Mouse (Mus musculus): ENCODE measurements around the gene Tmem213. TPM values are rescaled to one million over a fixed set of nuclear protein-coding genes. Genes with fewer than 3 reads are reported as not detected.

Gene Tmem213
- polyA plus RNA-seq, 1 experiment: not detected

DNA sequence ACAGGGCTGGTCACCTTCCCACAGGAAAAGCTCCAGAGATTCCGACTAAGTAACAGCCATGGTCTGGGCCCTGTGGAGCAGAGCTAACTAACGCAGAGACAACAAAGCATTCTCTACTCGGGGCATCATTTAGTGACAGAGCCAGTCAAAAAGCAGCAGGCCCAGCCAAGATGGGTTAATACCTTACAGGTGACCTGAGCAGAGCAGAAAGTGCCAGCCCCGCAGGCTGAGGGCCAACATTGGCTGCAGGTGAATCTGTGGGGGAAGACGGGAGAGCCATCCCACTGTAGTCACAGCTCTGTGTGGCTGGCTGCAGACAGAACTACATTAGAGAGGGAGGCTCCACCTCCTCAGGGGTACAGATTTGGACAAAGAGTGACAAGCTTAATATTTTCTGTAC, 38.2 kb downstream of the Tmem213 start:
- Histone ChIP-seq H3K4me3 (ENCODE audit: insufficient read depth, low read length) (no peak overlapping the region), H3K4me1 (ENCODE audit: control insufficient read depth, insufficient read depth, low read length) (no peaks in the 10 kb centered on the region)
- TF ChIP-seq CTCF (IDR thresholded peaks at IDR 0.05; ENCODE audit: low read depth, low read length) (no peak), POLR2A (IDR thresholded peaks at IDR 0.05; ENCODE audit: borderline replicate concordance, low read depth, low read length) (no peak)

DNA sequence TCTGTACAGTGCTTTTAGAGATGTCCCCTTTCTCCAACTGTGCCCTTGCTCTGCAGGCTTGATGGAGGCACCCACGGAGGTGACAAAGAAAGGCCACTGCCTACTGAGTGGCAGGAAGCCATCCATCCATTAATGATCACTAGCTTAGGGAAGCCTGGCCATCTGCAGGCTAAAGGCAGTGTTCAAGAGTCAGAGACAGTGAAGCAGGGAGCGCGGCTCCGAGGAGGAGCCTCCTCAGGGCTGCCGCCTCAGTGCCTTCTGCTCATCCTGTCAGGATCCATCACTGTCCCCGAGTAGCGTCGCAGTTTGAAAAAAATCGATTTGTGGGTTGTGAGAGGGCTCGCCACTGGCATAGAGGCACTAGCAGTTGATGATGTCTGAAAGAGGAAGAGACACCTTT, 39.6 kb downstream of the Tmem213 start:
- no peaks in the 10 kb centered on the region for H3K4me1 ChIP-seq (ENCODE audit: control insufficient read depth, insufficient read depth, low read length)
- no peak for TF ChIP-seq CTCF (IDR thresholded peaks at IDR 0.05; ENCODE audit: low read depth, low read length)
- no peak for TF ChIP-seq POLR2A (IDR thresholded peaks at IDR 0.05; ENCODE audit: borderline replicate concordance, low read depth, low read length)
- no peak overlapping the region for H3K27ac ChIP-seq (ENCODE audit: insufficient read depth, low read depth, low read length)
- no peak overlapping the region for H3K4me3 ChIP-seq (ENCODE audit: insufficient read depth, low read length)

More for the DNA sequence above, 38.2 kb downstream of the Tmem213 start:
- no peak overlapping the region for H3K27ac ChIP-seq (ENCODE audit: insufficient read depth, low read depth, low read length)

DNA sequence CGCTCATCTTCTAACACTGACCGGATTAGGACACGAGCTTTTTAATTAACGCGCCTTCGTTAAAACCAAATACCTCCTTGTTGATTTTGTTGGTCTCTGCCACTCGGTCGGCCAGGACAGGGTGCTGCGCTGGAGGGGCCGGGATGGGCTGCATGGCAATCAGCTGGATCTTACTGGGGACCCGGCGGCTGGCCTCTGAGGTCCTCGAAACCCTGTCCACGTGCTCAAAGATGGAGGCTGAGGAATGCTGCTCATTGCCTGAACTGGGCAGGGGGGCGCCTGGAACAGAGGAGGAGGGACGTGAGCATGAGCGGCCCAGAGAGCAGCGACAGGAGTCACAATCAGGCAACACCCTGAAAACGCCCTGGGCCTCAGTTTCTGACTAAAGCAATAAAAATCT, 40.4 kb downstream of the Tmem213 start:
- Histone ChIP-seq H3K4me1 (ENCODE audit: control insufficient read depth, insufficient read depth, low read length) (no peaks in the 10 kb centered on the region), H3K4me3 (ENCODE audit: insufficient read depth, low read length) (no peak overlapping the region), H3K27ac (ENCODE audit: insufficient read depth, low read depth, low read length) (no peak overlapping the region)
- TF ChIP-seq POLR2A (IDR thresholded peaks at IDR 0.05; ENCODE audit: borderline replicate concordance, low read depth, low read length) (no peak), CTCF (IDR thresholded peaks at IDR 0.05; ENCODE audit: low read depth, low read length) (no peak)

DNA sequence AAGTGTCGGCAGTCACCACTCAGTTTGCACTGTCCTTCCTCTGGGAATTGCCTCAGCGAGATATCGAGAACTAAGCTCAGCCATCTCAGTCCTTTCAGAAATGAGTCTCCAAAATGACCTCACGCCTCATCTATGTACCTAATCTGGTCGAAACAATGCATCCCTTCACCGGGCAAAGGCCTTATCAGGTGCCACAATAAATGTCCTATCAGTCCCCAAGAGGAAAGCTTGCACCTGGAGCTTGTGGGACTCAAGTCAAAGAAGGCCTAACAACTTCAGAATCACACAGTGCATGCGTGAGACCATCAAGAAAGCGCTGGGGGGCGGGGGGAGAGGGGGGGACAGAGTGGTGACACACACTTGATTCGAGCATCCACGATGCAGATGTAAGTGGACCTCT, 43.2 kb downstream of the Tmem213 start:
- Histone ChIP-seq H3K27ac (ENCODE audit: insufficient read depth, low read depth, low read length) (no peak overlapping the region), H3K4me1 (ENCODE audit: control insufficient read depth, insufficient read depth, low read length) (no peaks in the 10 kb centered on the region), H3K4me3 (ENCODE audit: insufficient read depth, low read length) (no peak overlapping the region)
- TF ChIP-seq POLR2A (IDR thresholded peaks at IDR 0.05; ENCODE audit: borderline replicate concordance, low read depth, low read length): no peak
- no peak for TF ChIP-seq CTCF (IDR thresholded peaks at IDR 0.05; ENCODE audit: low read depth, low read length)

DNA sequence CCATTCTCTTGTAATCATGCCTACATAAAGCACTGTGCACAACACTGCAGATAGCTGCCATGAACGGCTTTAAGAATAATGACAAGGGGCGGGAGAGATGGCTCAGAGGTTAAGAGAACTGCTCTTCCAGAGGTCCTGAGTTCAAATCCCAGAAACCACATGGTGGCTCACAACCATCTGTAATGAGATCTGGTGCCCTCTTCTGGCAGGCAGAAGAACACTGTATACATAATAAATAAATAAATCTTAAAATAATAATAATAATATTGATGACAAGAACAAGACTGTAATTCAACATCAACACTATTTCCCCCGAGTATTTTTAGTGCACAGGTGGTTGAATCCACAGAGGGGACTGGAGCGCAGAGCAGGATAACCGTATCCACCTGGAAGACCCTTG, 47.1 kb downstream of the Tmem213 start:
- no peak overlapping the region for H3K27ac ChIP-seq (ENCODE audit: insufficient read depth, low read depth, low read length)
- no peaks in the 10 kb centered on the region for H3K4me1 ChIP-seq (ENCODE audit: control insufficient read depth, insufficient read depth, low read length)
- no peak for TF ChIP-seq CTCF (IDR thresholded peaks at IDR 0.05; ENCODE audit: low read depth, low read length)
- no peak for TF ChIP-seq POLR2A (IDR thresholded peaks at IDR 0.05; ENCODE audit: borderline replicate concordance, low read depth, low read length)
- H3K4me3 ChIP-seq (ENCODE audit: insufficient read depth, low read length): no peak overlapping the region

DNA sequence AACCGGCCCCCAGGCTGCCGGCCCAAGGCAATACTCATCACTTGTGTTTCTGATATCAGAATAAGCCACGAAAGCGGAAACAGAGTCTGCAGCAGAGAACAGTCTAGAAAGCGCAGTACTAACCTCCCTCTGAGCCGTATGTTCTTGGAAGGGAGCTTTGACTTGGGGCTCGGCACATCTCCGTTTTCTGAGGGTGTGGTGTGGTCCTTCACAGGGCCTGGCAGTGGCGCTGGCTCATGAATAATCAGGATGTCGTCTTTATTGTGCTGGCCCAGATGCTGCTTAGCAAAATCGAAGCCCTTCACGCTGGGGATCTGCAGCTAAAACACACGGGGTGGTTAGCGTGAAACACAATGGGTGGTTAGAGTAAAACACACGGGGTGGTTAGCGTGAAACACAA, 48.9 kb downstream of the Tmem213 start:
- Histone ChIP-seq H3K4me1 (ENCODE audit: control insufficient read depth, insufficient read depth, low read length) (no peaks in the 10 kb centered on the region), H3K27ac (ENCODE audit: insufficient read depth, low read depth, low read length) (no peak overlapping the region), H3K4me3 (ENCODE audit: insufficient read depth, low read length) (no peak overlapping the region)
- TF ChIP-seq CTCF (IDR thresholded peaks at IDR 0.05; ENCODE audit: low read depth, low read length) (no peak), POLR2A (IDR thresholded peaks at IDR 0.05; ENCODE audit: borderline replicate concordance, low read depth, low read length) (no peak)

DNA sequence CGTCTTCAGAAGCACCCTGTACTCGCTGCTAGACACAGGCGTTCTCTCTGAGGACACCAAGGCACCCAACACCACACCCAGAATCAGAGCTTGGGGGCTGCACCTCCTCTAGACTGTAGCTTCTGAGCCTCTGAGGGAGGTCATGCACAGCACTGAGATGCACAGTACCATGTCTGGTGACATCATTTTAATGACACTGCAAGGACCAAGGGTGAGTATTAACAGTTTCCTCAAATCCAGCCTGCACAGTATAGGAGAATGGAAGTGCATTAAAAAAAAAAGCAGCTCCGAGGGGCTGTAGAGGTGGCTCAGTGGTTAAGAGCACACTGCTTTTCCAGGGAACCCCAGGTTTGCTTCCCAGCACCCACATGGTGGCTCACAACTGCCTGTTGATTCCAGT, 50.5 kb downstream of the Tmem213 start:
- H3K27ac ChIP-seq (ENCODE audit: insufficient read depth, low read depth, low read length): no peak overlapping the region
- no peak overlapping the region for H3K4me3 ChIP-seq (ENCODE audit: insufficient read depth, low read length)
- no peaks in the 10 kb centered on the region for H3K4me1 ChIP-seq (ENCODE audit: control insufficient read depth, insufficient read depth, low read length)
- TF ChIP-seq CTCF (IDR thresholded peaks at IDR 0.05; ENCODE audit: low read depth, low read length) (no peak), POLR2A (IDR thresholded peaks at IDR 0.05; ENCODE audit: borderline replicate concordance, low read depth, low read length) (no peak)

DNA sequence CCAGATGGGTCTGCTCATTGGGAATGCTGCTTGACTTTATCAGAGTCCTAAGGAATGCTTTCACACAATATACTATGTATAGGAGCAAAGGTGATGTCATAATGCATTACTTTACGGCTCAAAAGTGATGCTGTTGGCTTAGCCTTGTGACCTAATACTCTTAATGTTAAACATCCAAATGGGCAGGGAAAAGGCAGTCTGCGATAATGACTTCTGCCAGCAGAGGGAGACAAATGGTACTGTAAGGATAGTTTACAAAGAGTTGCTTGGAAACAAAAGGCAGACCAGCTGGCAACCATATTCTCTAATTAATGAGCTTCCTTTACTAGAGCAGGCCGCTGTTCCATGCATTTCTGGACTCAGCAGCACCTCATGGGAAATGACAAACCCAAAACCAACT, 51.0 kb downstream of the Tmem213 start:
- TF ChIP-seq POLR2A (IDR thresholded peaks at IDR 0.05; ENCODE audit: borderline replicate concordance, low read depth, low read length) (no peak), CTCF (IDR thresholded peaks at IDR 0.05; ENCODE audit: low read depth, low read length) (no peak)
- Histone ChIP-seq H3K4me1 (ENCODE audit: control insufficient read depth, insufficient read depth, low read length) (no peaks in the 10 kb centered on the region), H3K27ac (ENCODE audit: insufficient read depth, low read depth, low read length) (no peak overlapping the region), H3K4me3 (ENCODE audit: insufficient read depth, low read length) (no peak overlapping the region)

DNA sequence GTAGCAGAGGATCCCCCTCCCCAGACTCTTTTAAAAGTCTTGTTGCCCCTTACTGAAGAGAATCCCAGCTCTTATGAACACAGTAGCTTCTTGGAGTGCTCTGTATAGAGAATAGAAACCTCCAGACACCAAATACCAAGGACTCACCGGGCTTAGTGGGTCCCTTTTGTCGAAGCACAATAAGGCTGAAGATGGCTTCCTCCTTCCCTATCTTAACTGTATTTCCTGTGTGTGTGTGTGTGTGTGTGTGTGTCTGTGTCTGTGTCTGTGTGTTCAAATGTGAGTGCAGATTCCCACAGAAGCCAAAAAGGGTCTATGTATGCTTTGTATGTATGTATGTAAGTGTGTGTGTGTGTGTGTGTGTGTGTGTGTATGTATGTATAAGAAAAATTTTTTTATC, 51.5 kb downstream of the Tmem213 start:
- Histone ChIP-seq H3K4me1 (ENCODE audit: control insufficient read depth, insufficient read depth, low read length) (no peaks in the 10 kb centered on the region), H3K27ac (ENCODE audit: insufficient read depth, low read depth, low read length) (no peak overlapping the region), H3K4me3 (ENCODE audit: insufficient read depth, low read length) (no peak overlapping the region)
- TF ChIP-seq POLR2A (IDR thresholded peaks at IDR 0.05; ENCODE audit: borderline replicate concordance, low read depth, low read length): no peak
- no peak for TF ChIP-seq CTCF (IDR thresholded peaks at IDR 0.05; ENCODE audit: low read depth, low read length)

DNA sequence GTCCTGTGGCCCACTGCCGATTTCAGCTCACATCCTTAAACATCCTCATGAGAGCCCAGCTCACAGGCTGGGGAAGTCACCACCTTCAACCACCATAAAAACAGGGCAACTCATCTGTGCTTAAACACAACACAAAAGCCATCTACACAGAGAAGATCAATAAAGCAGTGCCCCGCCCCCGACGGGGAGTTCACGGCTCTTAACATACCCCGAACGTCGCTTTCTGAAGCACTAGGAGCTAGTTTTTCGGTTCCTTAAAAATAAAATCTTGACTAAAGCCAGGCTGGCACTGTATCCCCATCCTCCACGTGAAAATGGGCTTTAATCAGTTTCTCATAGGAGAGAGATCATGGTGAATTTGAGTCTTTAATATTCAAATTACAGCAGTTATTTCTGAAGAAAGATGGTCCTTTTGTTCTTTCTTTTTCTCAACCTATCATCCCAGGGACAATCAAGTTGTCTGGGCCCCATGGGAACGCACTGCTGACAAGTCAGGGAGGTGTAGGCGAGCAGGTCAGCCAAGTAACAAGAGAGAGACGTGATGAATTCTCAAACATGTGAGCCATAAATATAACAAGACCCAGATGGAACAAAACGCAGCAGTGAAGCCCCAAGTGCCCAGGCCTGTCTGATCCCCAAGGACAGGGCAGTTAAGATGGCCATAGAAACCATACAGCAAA, 53.9 kb downstream of the Tmem213 start:
- Histone ChIP-seq H3K27ac (ENCODE audit: insufficient read depth, low read depth, low read length) (no peak overlapping the region), H3K4me1 (ENCODE audit: control insufficient read depth, insufficient read depth, low read length) (no peaks in the 10 kb centered on the region), H3K4me3 (ENCODE audit: insufficient read depth, low read length) (no peak overlapping the region)
- TF ChIP-seq CTCF (IDR thresholded peaks at IDR 0.05; ENCODE audit: low read depth, low read length) (no peak), POLR2A (IDR thresholded peaks at IDR 0.05; ENCODE audit: borderline replicate concordance, low read depth, low read length) (no peak)
